Mouse (Mus musculus): ENCODE measurements at regions not wholly inside any gene's neighbourhood (a gene's known extent, or its start where the extent isn't known, plus 50 kb on each side); places are given as distances from the start of the nearest gene placed in this dataset.
"Not testable (repeated sequence)": the region's sequence is repeated elsewhere in the genome, so short reads cannot be mapped to it uniquely, and the experiment has no call there.

- not testable (repeated sequence) for TF ChIP-seq POLR2A (IDR thresholded peaks at IDR 0.05; ENCODE audit: borderline replicate concordance, extremely low read depth, insufficient read depth, insufficient read length, poor library complexity, severe bottlenecking); CTCF (IDR thresholded peaks at IDR 0.05; ENCODE audit: borderline replicate concordance, extremely low read depth, insufficient read depth, insufficient read length)
Observed at GRCm38 (mm10) chr4:18468271-18468670, 1137.0 kb upstream of the Gm12353 start.

All from brain, embryonic 14.5 days (tissue).